Comparison of ENCODE assay signal across 21 mouse cellular contexts in genomic region chr9:110163071-110163470, GRCm38 (mm10).
"Had no signal": no experiment of that assay in that cellular context is flagged by ENCODE, and none has a peak within 500 bp of the region (broad histone marks: within the 10 kb centered on the region; RNA-seq: fewer than 3 reads in every experiment).

No protein-coding gene starts in this region.

- H3K9me3 ChIP-seq: lung, embryonic 15.5 days; megakaryocyte, embryonic 14.5 days; midbrain, embryonic 13.5 days; midbrain, embryonic 15.5 days; neural tube, embryonic 13.5 days; neural tube, embryonic 15.5 days had no signal

- H3K4me1 ChIP-seq: lung, embryonic 15.5 days; midbrain, embryonic 13.5 days; midbrain, embryonic 15.5 days; neural tube, embryonic 13.5 days; neural tube, embryonic 15.5 days had no signal

- H3K4me3 ChIP-seq: lung, embryonic 15.5 days; midbrain, embryonic 13.5 days; midbrain, embryonic 15.5 days; neural tube, embryonic 13.5 days; neural tube, embryonic 15.5 days had no signal

- H3K27ac ChIP-seq: lung, embryonic 15.5 days; macrophage; midbrain, embryonic 13.5 days; midbrain, embryonic 15.5 days; neural tube, embryonic 13.5 days; neural tube, embryonic 15.5 days had no signal

- H3K27me3 ChIP-seq: lung, embryonic 15.5 days; megakaryocyte, embryonic 14.5 days; midbrain, embryonic 13.5 days; midbrain, embryonic 15.5 days; neural tube, embryonic 13.5 days; neural tube, embryonic 15.5 days had no signal

- ATAC-seq: liver, postnatal 0 days; lung, postnatal 0 days; midbrain, embryonic 13.5 days; midbrain, embryonic 15.5 days had no signal

- H3K4me2 ChIP-seq: lung, embryonic 15.5 days; midbrain, embryonic 11.5 days; midbrain, embryonic 13.5 days; midbrain, embryonic 15.5 days; neural tube, embryonic 13.5 days; neural tube, embryonic 15.5 days had no signal

- DNase-seq: liver, postnatal 0 days; lung, adult 2 months; lung, postnatal 14 days; lung, postnatal 36 days; retina, postnatal 1 day; right cerebral cortex, adult 18-20 months; right cerebral cortex, postnatal 25 days; right cerebral cortex, postnatal 4 days; spleen, adult 18-20 months; thymus, adult 18-20 months; thymus, postnatal 14 days; thymus, postnatal 36 days had no signal

- H3K9ac ChIP-seq: liver, postnatal 0 days; lung, embryonic 15.5 days; midbrain, embryonic 13.5 days; midbrain, embryonic 15.5 days; neural tube, embryonic 13.5 days; neural tube, embryonic 15.5 days had no signal
